Mouse (Mus musculus) midbrain, embryonic 11.5 days (tissue): ENCODE results near the gene Khk. TPM values are rescaled to one million over a fixed set of nuclear protein-coding genes. Genes with fewer than 3 reads are reported as not detected.

Experiments
- ATAC-seq: fragments of 200-750 bp; cut with Nextera tagmentation; 2 replicates; pipeline ENCODE4 v1.8.0; 2017; ENCODE audit warnings: moderate TSS enrichment, moderate library complexity; ENCODE audit not compliant: low FRiP score
- DNase-seq: peaks from one replicate; pipeline ENCODE4 v3.0.0; 2015; ENCODE audit warnings: low spot score; ENCODE audit errors: missing footprints
- H3K27ac ChIP-seq: fragments of 300-500 bp; sonication (generic); 2 replicates; pipeline ENCODE4 v1.5.1; 2014; ENCODE audit warnings: low read depth, low read length
- H3K27me3 ChIP-seq: fragments of 300-500 bp; sonication (generic); 2 replicates; pipeline ENCODE4 v1.6.1; 2014; ENCODE audit warnings: mild to moderate bottlenecking, low read length, moderate library complexity, mixed read lengths; ENCODE audit not compliant: control insufficient read depth, insufficient read depth
- H3K36me3 ChIP-seq: fragments of 300-500 bp; sonication (generic); 2 replicates; pipeline ENCODE4 v1.6.1; 2014; ENCODE audit warnings: mild to moderate bottlenecking, low read length, moderate library complexity, mixed read lengths; ENCODE audit not compliant: control insufficient read depth, insufficient read depth
- H3K4me1 ChIP-seq: fragments of 300-500 bp; sonication (generic); 2 replicates; pipeline ENCODE4 v1.6.1; 2014; ENCODE audit warnings: low read length; ENCODE audit not compliant: control insufficient read depth, insufficient read depth
- H3K4me2 ChIP-seq: fragments of 300-500 bp; sonication (generic); 2 replicates; pipeline ENCODE4 v1.6.1; 2014; ENCODE audit warnings: mild to moderate bottlenecking, moderate library complexity
- H3K4me3 ChIP-seq: fragments of 300-500 bp; sonication (generic); 2 replicates; pipeline ENCODE4 v1.5.1; 2014; ENCODE audit warnings: low read depth, low read length
- H3K9ac ChIP-seq: fragments of 300-500 bp; sonication (generic); 2 replicates; pipeline ENCODE4 v1.6.1; 2014; ENCODE audit warnings: low read length
- H3K9me3 ChIP-seq: fragments of 300-500 bp; sonication (generic); 2 replicates; pipeline ENCODE4 v1.6.1; 2016; ENCODE audit warnings: low read length; ENCODE audit not compliant: control insufficient read depth
- WGBS: fragments of 180-500 bp; shearing (Covaris S2); extraction: QIAGEN DNeasy Blood & Tissue Kit; methylation state at CpG from one replicate; pipeline ENCODE4 v1.1.7; 2014; 5-methylcytosine and 5-hydroxymethylcytosine counted together
- polyA plus RNA-seq: library from polyadenylated mRNA; unstranded; fragments of >200 nt; fragmentation: Nextera tagmentation; extraction: Ambion mirVana; gene quantifications from 2 replicates; pipeline ENCODE4 v1.2.1, GENCODE M21; 2014

Khk gene
- polyA plus RNA-seq, 1 experiment from 2014 or later, result 6.9 TPM

- no peak overlapping the region for H3K4me3 ChIP-seq
- H3K27ac ChIP-seq, result no peak overlapping the region
- ATAC-seq (no peak), DNase-seq (no peak)
- H3K4me2 ChIP-seq, result no peak overlapping the region
- H3K27me3 ChIP-seq, result no peaks in the 10 kb centered on the region; the same call in 1 of the 2 replicates
- H3K9ac ChIP-seq, result no peak overlapping the region
- peaks cover 10% of the 10 kb centered on the region for H3K4me1 ChIP-seq
- no peaks in the 10 kb centered on the region for H3K9me3 ChIP-seq
- no peaks in the 10 kb centered on the region for H3K36me3 ChIP-seq
- 92% methylated on average over 5 of the region's 5 CpGs for WGBS
Observed at GRCm38 (mm10) chr5:30925217-30925616, 4.0 kb downstream of the Khk start.

- no peak overlapping the region for H3K9ac ChIP-seq
- no peak overlapping the region for H3K4me3 ChIP-seq
- no peak for ATAC-seq
- no peak for DNase-seq
- no peaks in the 10 kb centered on the region for H3K9me3 ChIP-seq
- no peak overlapping the region for H3K4me2 ChIP-seq
- H3K36me3 ChIP-seq, result no peaks in the 10 kb centered on the region
- H3K4me1 ChIP-seq, result peaks cover 10% of the 10 kb centered on the region
- H3K27ac ChIP-seq, result no peak overlapping the region
- 79% methylated on average over 2 of the region's 2 CpGs for WGBS
- no peaks in the 10 kb centered on the region for H3K27me3 ChIP-seq
Observed at GRCm38 (mm10) chr5:30926073-30926472, 4.8 kb downstream of the Khk start.

- peak; percentile 42; the same call in 1 of the 2 replicates for ATAC-seq
- Histone ChIP-seq H3K36me3 (no peaks in the 10 kb centered on the region), H3K27me3 (no peaks in the 10 kb centered on the region), H3K4me1 (no peaks in the 10 kb centered on the region), H3K9me3 (no peaks in the 10 kb centered on the region), H3K27ac (no peak overlapping the region), H3K4me3 (no peak overlapping the region), H3K4me2 (no peak overlapping the region), H3K9ac (no peak overlapping the region)
- DNase-seq, result no peak
- WGBS, result 41% methylated on average over 7 of the region's 7 CpGs
Observed at GRCm38 (mm10) chr5:30927945-30928529, 6.8 kb downstream of the Khk start.

DNA sequence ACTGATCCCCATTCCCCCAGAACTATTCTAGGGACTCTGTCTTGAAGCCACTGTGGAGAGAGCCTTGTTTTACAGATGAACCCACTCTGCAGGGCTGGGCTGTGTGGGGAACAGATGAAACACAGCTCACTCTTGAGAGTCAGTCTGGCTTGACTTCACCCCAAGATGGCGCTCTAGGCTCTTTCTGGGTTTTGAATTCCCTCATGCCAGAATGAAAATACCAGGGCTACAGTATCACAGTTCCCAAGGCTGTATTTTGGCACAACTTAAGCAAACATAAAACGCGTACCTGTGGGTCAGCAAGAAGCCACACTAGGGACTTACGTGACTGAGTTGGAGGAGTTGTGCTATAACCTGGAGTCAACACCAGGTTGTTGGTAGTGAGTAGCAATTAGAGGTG lies 8.9 kb downstream of the Khk start:
- no peak overlapping the region for H3K9ac ChIP-seq
- DNase-seq (peak; percentile 94), ATAC-seq (no peak)
- no peaks in the 10 kb centered on the region for H3K9me3 ChIP-seq
- H3K4me2 ChIP-seq, result no peak overlapping the region
- H3K27me3 ChIP-seq, result no peaks in the 10 kb centered on the region
- no peaks in the 10 kb centered on the region for H3K4me1 ChIP-seq
- H3K27ac ChIP-seq, result no peak overlapping the region
- no peaks in the 10 kb centered on the region for H3K36me3 ChIP-seq
- 47% methylated on average over 4 of the region's 4 CpGs for WGBS
- H3K4me3 ChIP-seq, result no peak overlapping the region

DNA sequence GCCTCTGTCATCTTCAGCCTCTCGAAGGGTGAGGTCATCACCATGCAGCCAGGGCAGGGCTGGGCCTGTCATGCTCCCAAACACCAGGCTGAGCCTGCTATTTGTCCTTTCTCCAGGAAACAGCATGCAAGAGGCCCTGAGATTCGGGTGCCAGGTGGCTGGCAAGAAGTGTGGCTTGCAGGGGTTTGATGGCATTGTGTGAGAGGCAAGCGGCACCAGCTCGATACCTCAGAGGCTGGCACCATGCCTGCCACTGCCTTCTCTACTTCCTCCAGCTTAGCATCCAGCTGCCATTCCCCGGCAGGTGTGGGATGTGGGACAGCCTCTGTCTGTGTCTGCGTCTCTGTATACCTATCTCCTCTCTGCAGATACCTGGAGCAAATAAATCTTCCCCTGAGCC lies 9.6 kb downstream of the Khk start:
- Histone ChIP-seq H3K4me3 (no peak overlapping the region), H3K9ac (no peak overlapping the region), H3K4me2 (no peak overlapping the region), H3K27ac (no peak overlapping the region), H3K27me3 (no peaks in the 10 kb centered on the region), H3K4me1 (no peaks in the 10 kb centered on the region), H3K36me3 (no peaks in the 10 kb centered on the region), H3K9me3 (no peaks in the 10 kb centered on the region)
- ATAC-seq (no peak), DNase-seq (no peak)
- 90% methylated on average over 6 of the region's 6 CpGs for WGBS

DNA sequence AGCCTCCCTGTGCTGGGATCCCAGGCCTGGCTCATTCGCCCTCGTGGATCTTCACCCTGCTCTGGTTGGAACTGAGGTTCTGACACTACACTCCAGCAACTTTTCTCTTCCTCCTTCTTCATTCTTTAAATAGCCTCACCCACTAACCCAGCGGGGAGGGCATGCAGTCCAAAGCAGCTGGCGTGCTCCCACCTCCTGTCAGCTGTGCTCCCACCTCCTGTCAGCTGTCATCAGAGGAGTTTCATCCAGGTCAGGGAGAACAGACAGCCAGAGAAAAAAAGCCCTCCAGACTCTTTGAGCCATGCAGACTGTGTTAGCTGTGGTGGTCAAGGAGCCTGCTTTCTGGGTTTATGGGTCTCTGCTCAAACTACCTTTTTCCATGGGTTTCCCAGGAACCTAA lies 10.1 kb downstream of the Khk start:
- WGBS, result 86% methylated on average over 4 of the region's 4 CpGs
- ATAC-seq, result no peak

DNA sequence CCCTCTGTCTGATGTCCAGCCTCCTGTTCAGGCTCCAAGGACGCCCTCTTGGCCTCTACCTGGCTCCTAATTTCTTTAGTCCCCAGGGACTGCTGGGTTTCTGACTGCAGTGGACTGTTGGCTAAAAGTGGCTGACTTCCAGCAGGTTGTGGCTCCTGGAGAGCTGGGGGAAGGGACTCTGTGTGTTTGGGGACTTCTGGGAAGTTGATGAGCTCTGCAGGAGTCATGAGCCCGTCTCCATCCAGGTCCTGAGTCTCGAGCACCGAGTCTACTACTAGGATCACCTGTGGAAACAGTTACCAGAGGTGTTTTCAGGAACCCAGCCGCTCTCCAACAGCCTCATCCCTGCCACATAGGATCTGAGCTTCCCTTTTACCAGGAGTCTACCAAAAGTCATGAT lies 12.5 kb downstream of the Khk start:
- WGBS, result 75% methylated on average over 5 of the region's 5 CpGs
- ATAC-seq (no peak), DNase-seq (no peak)
- no peak overlapping the region for H3K27ac ChIP-seq
- H3K4me3 ChIP-seq, result no peak overlapping the region
- no peaks in the 10 kb centered on the region for H3K4me1 ChIP-seq
- H3K36me3 ChIP-seq, result no peaks in the 10 kb centered on the region
- no peak overlapping the region for H3K9ac ChIP-seq
- H3K27me3 ChIP-seq, result no peaks in the 10 kb centered on the region
- no peaks in the 10 kb centered on the region for H3K9me3 ChIP-seq
- H3K4me2 ChIP-seq, result no peak overlapping the region

More for the DNA sequence above, 10.1 kb downstream of the Khk start:
- H3K27me3 ChIP-seq, result no peaks in the 10 kb centered on the region
- no peak overlapping the region for H3K27ac ChIP-seq
- H3K4me3 ChIP-seq, result no peak overlapping the region
- H3K4me1 ChIP-seq, result no peaks in the 10 kb centered on the region
- H3K4me2 ChIP-seq, result no peak overlapping the region
- H3K36me3 ChIP-seq, result no peaks in the 10 kb centered on the region
- no peak for DNase-seq
- no peak overlapping the region for H3K9ac ChIP-seq
- H3K9me3 ChIP-seq, result no peaks in the 10 kb centered on the region

DNA sequence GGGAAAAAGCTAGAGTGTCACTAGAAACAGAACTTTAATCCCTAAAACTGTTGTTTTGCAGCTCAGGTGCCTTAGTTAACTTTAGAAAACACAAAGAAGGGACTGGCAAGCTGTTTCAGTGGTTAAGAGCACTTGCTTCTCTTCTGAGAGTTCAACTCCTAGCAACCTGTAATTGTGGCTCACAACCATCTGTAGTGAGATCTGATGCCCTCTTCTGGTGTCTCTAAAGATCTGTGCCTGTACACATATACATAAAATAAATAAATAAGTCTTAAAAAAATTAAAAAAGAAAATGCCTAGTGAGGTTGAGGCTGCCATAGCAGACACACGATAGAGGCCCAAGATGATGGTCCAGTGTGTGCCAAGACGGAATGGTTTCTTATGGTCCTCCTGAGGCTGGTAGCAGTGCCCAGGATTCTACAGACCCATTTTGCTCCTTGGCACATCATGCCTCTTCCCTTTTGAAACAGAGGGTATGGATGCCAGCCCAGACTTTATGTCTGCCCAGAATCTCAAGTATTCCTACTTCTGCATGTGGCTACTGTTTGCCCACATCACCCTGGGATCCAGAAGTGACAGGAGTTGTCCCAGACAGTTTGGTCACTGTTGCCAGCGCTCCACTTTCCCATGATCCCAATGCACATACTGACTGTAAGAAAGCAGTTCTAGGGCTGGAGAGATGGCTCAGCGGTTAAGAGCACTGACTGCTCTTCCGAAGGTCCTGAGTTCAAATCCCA lies 13.7 kb downstream of the Khk start:
- DNase-seq (no peak), ATAC-seq (no peak)
- Histone ChIP-seq H3K27me3 (no peaks in the 10 kb centered on the region), H3K4me3 (no peak overlapping the region), H3K9ac (no peak overlapping the region), H3K4me1 (no peaks in the 10 kb centered on the region), H3K27ac (no peak overlapping the region), H3K4me2 (no peak overlapping the region), H3K9me3 (no peaks in the 10 kb centered on the region), H3K36me3 (no peaks in the 10 kb centered on the region)
- WGBS, result 91% methylated on average over 5 of the region's 5 CpGs

DNA sequence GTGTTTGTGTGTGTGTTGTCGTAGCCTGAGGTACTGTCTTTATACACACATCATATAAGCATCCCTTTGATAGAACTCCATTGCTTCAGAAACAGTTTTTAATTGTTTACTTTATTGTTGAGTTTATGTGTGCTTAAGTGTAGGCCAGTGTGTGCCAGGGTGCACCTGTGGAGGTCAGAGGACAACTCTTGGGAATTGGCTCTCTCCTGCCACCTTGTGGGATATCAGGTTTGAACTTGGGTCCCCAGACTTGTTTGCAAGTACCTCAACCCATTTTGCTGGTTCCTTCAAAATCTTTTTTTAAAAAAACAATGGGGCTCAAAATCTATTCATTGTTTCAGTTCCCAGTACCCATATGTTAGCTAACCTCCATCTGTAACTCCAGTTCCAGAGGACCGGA lies 21.8 kb downstream of the Khk start:
- Histone ChIP-seq H3K9me3 (no peaks in the 10 kb centered on the region), H3K27me3 (peaks cover 8% of the 10 kb centered on the region), H3K4me1 (peaks cover 6% of the 10 kb centered on the region; the same call in 1 of the 2 replicates), H3K4me3 (no peak overlapping the region), H3K4me2 (no peak overlapping the region), H3K27ac (no peak overlapping the region), H3K36me3 (no peaks in the 10 kb centered on the region), H3K9ac (no peak overlapping the region)
- WGBS, result 100% methylated on average over 2 of the region's 2 CpGs
- ATAC-seq (no peak), DNase-seq (no peak)
